Mouse (Mus musculus) cerebellum, adult 2 months (tissue): ENCODE data around the gene Faah. TPM values are rescaled to one million over a fixed set of nuclear protein-coding genes. Genes with fewer than 3 reads are reported as not detected.

ENCODE experiments used
- DNase-seq, 2 experiments: peaks; one replicate each; pipeline ENCODE4 v3.0.0; 2021
- H3K27ac ChIP-seq: fragments of 200-500 bp; 2 replicates; pipeline ENCODE4 v1.5.1; 2012; ENCODE audit warnings: low read length, control low read depth, inconsistent platforms; ENCODE audit not compliant: insufficient read depth
- H3K27me3 ChIP-seq: fragments of 200-500 bp; 2 replicates; pipeline ENCODE4 v1.6.1; 2012; ENCODE audit warnings: inconsistent platforms, mild to moderate bottlenecking, low read length, moderate library complexity; ENCODE audit not compliant: control insufficient read depth, insufficient read depth
- H3K4me1 ChIP-seq: fragments of 200-500 bp; 2 replicates; pipeline ENCODE4 v1.6.1; 2011; ENCODE audit warnings: low read length; ENCODE audit not compliant: control insufficient read depth, insufficient read depth
- H3K4me3 ChIP-seq: fragments of 200-500 bp; replicated peaks from 2 replicates; pipeline ENCODE3; 2011; ENCODE audit warnings: mild to moderate bottlenecking, low read depth, low read length, control low read depth; ENCODE audit not compliant: insufficient read depth
- CTCF ChIP-seq: fragments of 200-500 bp; IDR thresholded peaks from 2 replicates; pipeline ENCODE4 v1.5.1; 2011; ENCODE audit warnings: low read depth, mild to moderate bottlenecking, control low read depth, low read length, moderate library complexity, borderline replicate concordance; ENCODE audit not compliant: insufficient read depth
- POLR2A ChIP-seq: fragments of 200-500 bp; IDR thresholded peaks from 2 replicates; pipeline ENCODE4 v1.6.1; 2011; ENCODE audit warnings: low read length, control low read depth, borderline replicate concordance; ENCODE audit not compliant: insufficient read depth
- WGBS: fragments of 180-500 bp; shearing (Covaris S2); methylation state at CpG from one replicate; pipeline ENCODE4 v1.1.7; 2018; 5-methylcytosine and 5-hydroxymethylcytosine counted together
- polyA plus RNA-seq: library from polyadenylated mRNA; depleted of rRNA; stranded (reverse); fragments of >200 nt; gene quantifications from 2 replicates; pipeline ENCODE4 v1.2.3, GENCODE M21; 2012

The Faah gene
- polyA plus RNA-seq, 1 experiment: 61.8 TPM

GRCm38 (mm10) chr4:115979437-115979836 is 38.3 kb downstream of the Faah start:
- Histone ChIP-seq H3K27me3 (peaks cover 3% of the 10 kb centered on the region; the same call in 1 of the 2 replicates), H3K4me3 (no peak overlapping the region), H3K27ac (no peak overlapping the region), H3K4me1 (no peaks in the 10 kb centered on the region)
- WGBS: 3% methylated on average over 39 of the region's 39 CpGs
- no peak for DNase-seq
- TF ChIP-seq CTCF: no peak
- TF ChIP-seq POLR2A: no peak

- TF ChIP-seq POLR2A (no peak), CTCF (no peak)
- H3K27me3 ChIP-seq: peaks cover 3% of the 10 kb centered on the region; the same call in 1 of the 2 replicates
- H3K4me3 ChIP-seq: no peak overlapping the region
- DNase-seq: no peak
- WGBS: 61% methylated on average over 4 of the region's 4 CpGs
- no peak overlapping the region for H3K27ac ChIP-seq
- H3K4me1 ChIP-seq: no peaks in the 10 kb centered on the region
Measured at GRCm38 (mm10) chr4:115978911-115979310, 38.8 kb downstream of the Faah start.

- H3K4me3 ChIP-seq: no peak overlapping the region
- 70% methylated on average over 24 of the region's 24 CpGs for WGBS
- TF ChIP-seq POLR2A: no peak
- TF ChIP-seq CTCF: no peak
- H3K27ac ChIP-seq: no peak overlapping the region
- DNase-seq: no peak
- peaks cover 1% of the 10 kb centered on the region; the same call in 1 of the 2 replicates for H3K27me3 ChIP-seq
- no peaks in the 10 kb centered on the region for H3K4me1 ChIP-seq
Measured at GRCm38 (mm10) chr4:115972543-115972942, 45.2 kb downstream of the Faah start.

GRCm38 (mm10) chr4:115964446-115964845 is 53.3 kb downstream of the Faah start:
- TF ChIP-seq CTCF (no peak), POLR2A (no peak)
- Histone ChIP-seq H3K27me3 (peaks cover 3% of the 10 kb centered on the region; the same call in 1 of the 2 replicates), H3K27ac (no peak overlapping the region), H3K4me1 (no peaks in the 10 kb centered on the region), H3K4me3 (no peak overlapping the region)
- 29% methylated on average over 5 of the region's 5 CpGs for WGBS
- no peak for DNase-seq

DNA sequence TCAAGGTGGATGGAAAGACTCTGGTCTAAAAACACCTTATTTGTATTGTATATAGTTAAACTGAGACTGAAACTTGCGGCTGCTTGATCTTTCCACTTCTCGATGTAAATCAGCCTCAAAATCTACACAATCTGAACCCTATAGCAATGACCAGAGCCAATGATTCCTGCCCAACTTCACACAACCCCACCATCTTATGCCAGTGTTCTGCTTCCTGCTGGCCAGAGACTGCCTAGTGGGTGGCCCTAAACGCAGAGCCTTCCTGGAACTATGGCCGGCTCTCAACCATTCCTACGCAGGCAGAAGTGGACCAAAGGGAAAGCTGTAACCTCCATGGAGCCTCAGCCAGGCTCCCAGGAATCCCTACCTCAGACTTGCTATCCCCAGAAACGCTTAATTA is 54.0 kb downstream of the Faah start:
- Histone ChIP-seq H3K27me3 (peaks cover 3% of the 10 kb centered on the region; the same call in 1 of the 2 replicates), H3K4me3 (no peak overlapping the region), H3K4me1 (no peaks in the 10 kb centered on the region), H3K27ac (no peak overlapping the region)
- WGBS: 37% methylated on average over 6 of the region's 6 CpGs
- no peak for DNase-seq
- TF ChIP-seq CTCF: no peak
- TF ChIP-seq POLR2A: no peak

GRCm38 (mm10) chr4:115962671-115963412 is 54.9 kb downstream of the Faah start:
- Histone ChIP-seq H3K4me3 (peak overlapping the region; percentile 28), H3K4me1 (no peaks in the 10 kb centered on the region), H3K27me3 (peaks cover 1% of the 10 kb centered on the region; the same call in 1 of the 2 replicates), H3K27ac (no peak overlapping the region)
- peak; percentile 25 to 44 for DNase-seq
- TF ChIP-seq POLR2A (no peak), CTCF (no peak)
- 1% methylated on average over 79 of the region's 79 CpGs for WGBS

GRCm38 (mm10) chr4:115961991-115962390 is 55.7 kb downstream of the Faah start:
- H3K4me3 ChIP-seq: no peak overlapping the region
- no peak for TF ChIP-seq CTCF
- no peak for TF ChIP-seq POLR2A
- DNase-seq: no peak
- H3K4me1 ChIP-seq: no peaks in the 10 kb centered on the region
- peaks cover 1% of the 10 kb centered on the region; the same call in 1 of the 2 replicates for H3K27me3 ChIP-seq
- WGBS: 27% methylated on average over 7 of the region's 7 CpGs
- H3K27ac ChIP-seq: no peak overlapping the region

DNA sequence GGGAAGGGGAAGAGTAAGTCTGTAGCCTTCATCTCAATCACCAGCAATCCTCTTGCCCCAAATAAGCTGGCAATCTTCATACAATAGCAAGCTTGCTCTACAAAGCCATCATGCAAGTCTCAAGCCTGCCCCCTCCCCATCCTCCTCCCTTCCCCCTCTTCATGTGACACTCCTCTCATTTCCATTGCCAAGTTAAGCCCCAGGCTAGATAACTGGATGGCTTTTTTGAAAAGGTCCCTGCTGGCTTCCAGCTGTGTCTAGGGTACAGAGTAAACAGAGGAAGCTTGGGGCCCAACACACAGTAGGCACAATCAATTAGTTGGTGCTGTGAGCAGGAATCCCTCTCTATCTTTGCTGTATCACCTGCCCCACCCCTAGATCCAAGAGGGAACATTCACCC is 58.2 kb downstream of the Faah start:
- H3K27ac ChIP-seq: no peak overlapping the region
- TF ChIP-seq POLR2A: no peak
- no peak for TF ChIP-seq CTCF
- no peaks in the 10 kb centered on the region for H3K4me1 ChIP-seq
- H3K4me3 ChIP-seq: no peak overlapping the region
- no peak for DNase-seq
- peaks cover 2% of the 10 kb centered on the region; the same call in 1 of the 2 replicates for H3K27me3 ChIP-seq
